Mouse (Mus musculus) C2C12 (cell line): ENCODE measurements around the gene Syt14.

Source experiments
- CTCF ChIP-seq: IDR thresholded peaks from one replicate; pipeline ENCODE4 v1.5.1; 2011; ENCODE audit not compliant: control insufficient read depth, insufficient read depth, insufficient read length
- MYOG ChIP-seq: IDR thresholded peaks from one replicate; pipeline ENCODE4 v1.6.1; 2011; ENCODE audit not compliant: control insufficient read depth, insufficient read length; ENCODE audit errors: extremely low read depth
- USF1 ChIP-seq: IDR thresholded peaks from one replicate; pipeline ENCODE4 v1.6.1; 2011; ENCODE audit warnings: low read depth, mild to moderate bottlenecking, control low read depth, moderate library complexity

- TF ChIP-seq CTCF (no peak), USF1 (no peak), MYOG (no peak)
These were observed 181.4 kb downstream of the Syt14 start for GRCm38 (mm10) chr1:192853988-192854818.
